Mouse (Mus musculus): ENCODE measurements around the gene Dnase1l3. TPM values are rescaled to one million over a fixed set of nuclear protein-coding genes. Genes with fewer than 3 reads are reported as not detected.

Dnase1l3 gene
- polyA plus RNA-seq, 1 experiment from 2014 or later, result not detected

Other genes with a start within 250 kb of the Dnase1l3 start
- not detected in 2 replicates for gene Gm26661, start 203.0 kb downstream of the Dnase1l3 start, polyA plus RNA-seq (2016; fragmentation: Nextera tagmentation; extraction: Ambion mirVana)
- gene Flnb, start 176.6 kb downstream of the Dnase1l3 start, polyA plus RNA-seq (2016; fragmentation: Nextera tagmentation; extraction: Ambion mirVana), result 15.2 and 18.5 TPM in 2 replicates
- 0.20 and 0.59 TPM in 2 replicates for gene Gm45521, start 37.3 kb downstream of the Dnase1l3 start, polyA plus RNA-seq (2016; fragmentation: Nextera tagmentation; extraction: Ambion mirVana)
- gene Abhd6, start 8.3 kb upstream of the Dnase1l3 start, polyA plus RNA-seq (2016; fragmentation: Nextera tagmentation; extraction: Ambion mirVana), result 9.2 and 16.0 TPM in 2 replicates
- gene Rpp14, start 85.8 kb upstream of the Dnase1l3 start, polyA plus RNA-seq (2016; fragmentation: Nextera tagmentation; extraction: Ambion mirVana), result 40.9 and 43.5 TPM in 2 replicates
- 23.1 and 24.1 TPM in 2 replicates for gene Pxk, start 103.6 kb upstream of the Dnase1l3 start, polyA plus RNA-seq (2016; fragmentation: Nextera tagmentation; extraction: Ambion mirVana)
- gene Pdhb, start 178.5 kb upstream of the Dnase1l3 start, polyA plus RNA-seq (2016; fragmentation: Nextera tagmentation; extraction: Ambion mirVana), result 332 and 445 TPM in 2 replicates
- 3.5 and 7.2 TPM in 2 replicates for gene Kctd6, start 219.6 kb upstream of the Dnase1l3 start, polyA plus RNA-seq (2016; fragmentation: Nextera tagmentation; extraction: Ambion mirVana)